Mouse (Mus musculus): ENCODE data around the gene Coro1b. TPM values are rescaled to one million over a fixed set of nuclear protein-coding genes. Genes with fewer than 3 reads are reported as not detected.
"Not testable (repeated sequence)": the region's sequence is repeated elsewhere in the genome, so short reads cannot be mapped to it uniquely, and the experiment has no call there.

Coro1b gene
- polyA plus RNA-seq, 1 experiment from 2014 or later: 218 TPM

- no peak overlapping the region for H3K4me2 ChIP-seq (replicated peaks; ENCODE audit: low read depth, low read length)
- H3K9me3 ChIP-seq (ENCODE audit: low read length): no peaks in the 10 kb centered on the region
- 0 out of 2 replicates have a peak overlapping the region, but pooled peaks have one; percentile 4 for H3K27ac ChIP-seq (ENCODE audit: low read length)
- WGBS: 71% methylated on average over 7 of the region's 7 CpGs
- H3K36me3 ChIP-seq (ENCODE audit: insufficient read depth, low read length): peaks cover 29% of the 10 kb centered on the region
- H3K4me1 ChIP-seq (ENCODE audit: insufficient read depth, low read length): peaks cover 34% of the 10 kb centered on the region
- ATAC-seq (ENCODE audit: low FRiP score, low TSS enrichment): no peak
- no peak overlapping the region for H3K4me3 ChIP-seq (ENCODE audit: low read length)
- H3K27me3 ChIP-seq (ENCODE audit: insufficient read depth, low read length): no peaks in the 10 kb centered on the region
- no peak overlapping the region for H3K9ac ChIP-seq (replicated peaks; ENCODE audit: low read length)
Observed at GRCm38 (mm10) chr19:4117006-4117405, 31.4 kb upstream of the Coro1b start.

GRCm38 (mm10) chr19:4118350-4118749, 30.1 kb upstream of the Coro1b start:
- H3K27me3 ChIP-seq (ENCODE audit: insufficient read depth, low read length): no peaks in the 10 kb centered on the region

GRCm38 (mm10) chr19:4119716-4120487, 28.5 kb upstream of the Coro1b start:
- peaks cover 19% of the 10 kb centered on the region for H3K36me3 ChIP-seq (ENCODE audit: insufficient read depth, low read length)
- H3K4me1 ChIP-seq (ENCODE audit: insufficient read depth, low read length): peaks cover 16% of the 10 kb centered on the region
- H3K27me3 ChIP-seq (ENCODE audit: insufficient read depth, low read length): no peaks in the 10 kb centered on the region
- ATAC-seq (ENCODE audit: low FRiP score, low TSS enrichment): no peak
- no peak overlapping the region for H3K4me3 ChIP-seq (ENCODE audit: low read length)
- peak overlapping the region; percentile 45; the same call in 1 of the 2 replicates for H3K9ac ChIP-seq (replicated peaks; ENCODE audit: low read length)
- H3K9me3 ChIP-seq (ENCODE audit: low read length): no peaks in the 10 kb centered on the region
- peak overlapping the region; percentile 61 for H3K4me2 ChIP-seq (replicated peaks; ENCODE audit: low read depth, low read length)
- WGBS: 88% methylated on average over 6 of the region's 6 CpGs
- H3K27ac ChIP-seq (ENCODE audit: low read length): no peak overlapping the region

More at GRCm38 (mm10) chr19:4118350-4118749, 30.1 kb upstream of the Coro1b start:
- WGBS: 86% methylated on average over 2 of the region's 2 CpGs
- no peaks in the 10 kb centered on the region for H3K9me3 ChIP-seq (ENCODE audit: low read length)
- H3K9ac ChIP-seq (replicated peaks; ENCODE audit: low read length): no peak overlapping the region
- H3K4me3 ChIP-seq (ENCODE audit: low read length): no peak overlapping the region
- no peak overlapping the region for H3K4me2 ChIP-seq (replicated peaks; ENCODE audit: low read depth, low read length)
- H3K4me1 ChIP-seq (ENCODE audit: insufficient read depth, low read length): peaks cover 25% of the 10 kb centered on the region
- ATAC-seq (ENCODE audit: low FRiP score, low TSS enrichment): no peak
- peaks cover 25% of the 10 kb centered on the region for H3K36me3 ChIP-seq (ENCODE audit: insufficient read depth, low read length)
- H3K27ac ChIP-seq (ENCODE audit: low read length): no peak overlapping the region

DNA sequence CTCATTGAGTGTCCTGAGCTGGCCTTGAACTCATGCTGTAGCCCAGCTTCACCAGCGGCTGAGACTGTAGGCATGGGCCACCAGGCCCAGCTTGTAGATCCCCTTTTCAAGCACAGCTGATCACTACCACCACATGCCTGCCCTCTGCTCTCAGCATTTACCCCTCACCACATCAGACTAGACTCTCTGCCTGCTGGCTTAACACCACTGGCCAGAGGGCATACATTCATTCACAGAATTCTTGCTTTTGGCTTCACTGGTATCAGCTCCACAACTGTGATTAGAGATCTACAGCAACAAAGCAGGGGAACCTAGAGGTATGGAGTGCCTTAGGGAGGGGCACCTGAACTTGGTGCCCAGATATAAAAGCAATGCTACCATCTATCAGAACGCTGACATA, 27.9 kb upstream of the Coro1b start:
- Histone ChIP-seq H3K36me3 (ENCODE audit: insufficient read depth, low read length) (peaks cover 13% of the 10 kb centered on the region; the same call in 1 of the 2 replicates), H3K4me2 (replicated peaks; ENCODE audit: low read depth, low read length) (peak overlapping the region; percentile 61), H3K27me3 (ENCODE audit: insufficient read depth, low read length) (no peaks in the 10 kb centered on the region), H3K9ac (replicated peaks; ENCODE audit: low read length) (peak overlapping the region; percentile 45), H3K9me3 (ENCODE audit: low read length) (no peaks in the 10 kb centered on the region), H3K4me3 (ENCODE audit: low read length) (peak overlapping the region; percentile 56), H3K27ac (ENCODE audit: low read length) (no peak overlapping the region), H3K4me1 (ENCODE audit: insufficient read depth, low read length) (peaks cover 20% of the 10 kb centered on the region)
- WGBS: 94% methylated on average over 2 of the region's 2 CpGs
- ATAC-seq (ENCODE audit: low FRiP score, low TSS enrichment): no peak

DNA sequence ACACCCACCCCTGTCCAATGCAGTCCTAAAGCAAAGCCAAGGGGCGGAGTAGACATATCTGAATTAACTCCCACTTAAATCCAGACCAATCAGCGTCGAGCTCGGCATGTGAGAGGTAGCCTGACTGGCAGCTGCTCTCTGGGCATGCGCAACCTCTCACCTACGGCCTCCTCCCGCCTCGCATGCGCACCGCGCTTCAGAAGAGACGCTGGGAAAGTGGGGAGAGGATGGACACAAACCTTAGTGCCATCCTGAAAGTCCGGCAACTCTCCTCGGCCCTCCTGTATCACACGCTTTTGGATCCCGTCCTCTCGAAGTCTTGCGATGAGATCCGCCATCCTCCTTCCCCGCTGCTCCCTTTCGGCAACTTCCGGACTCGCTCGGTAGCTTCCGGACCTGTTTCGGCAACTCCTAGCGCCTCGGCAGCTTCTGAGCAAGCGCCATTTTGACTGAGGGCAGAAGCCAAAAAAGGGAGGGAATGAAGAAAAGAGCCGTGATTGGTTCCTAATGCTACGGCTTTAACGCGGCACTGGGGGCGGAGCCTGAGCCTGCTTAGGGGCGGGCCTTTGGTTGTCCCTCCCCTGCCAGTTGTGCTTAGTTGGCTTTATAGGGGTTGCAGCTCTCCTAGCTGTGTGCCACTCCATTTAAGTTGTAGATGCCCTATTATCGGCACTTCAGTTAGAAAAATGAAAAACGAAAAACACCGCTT, 27.2 kb upstream of the Coro1b start:
- Histone ChIP-seq H3K9ac (replicated peaks; ENCODE audit: low read length) (peak overlapping the region; percentile 66), H3K4me2 (replicated peaks; ENCODE audit: low read depth, low read length) (peak overlapping the region; percentile 61), H3K9me3 (ENCODE audit: low read length) (no peaks in the 10 kb centered on the region), H3K4me3 (ENCODE audit: low read length) (peak overlapping the region; percentile 56), H3K4me1 (ENCODE audit: insufficient read depth, low read length) (peaks cover 20% of the 10 kb centered on the region), H3K27ac (ENCODE audit: low read length) (peak overlapping the region; percentile 80), H3K36me3 (ENCODE audit: insufficient read depth, low read length) (peaks cover 7% of the 10 kb centered on the region; the same call in 1 of the 2 replicates), H3K27me3 (ENCODE audit: insufficient read depth, low read length) (no peaks in the 10 kb centered on the region)
- ATAC-seq (ENCODE audit: low FRiP score, low TSS enrichment): peak; percentile 64
- 2% methylated on average over 38 of the region's 38 CpGs for WGBS

GRCm38 (mm10) chr19:4121896-4122295, 26.5 kb upstream of the Coro1b start:
- H3K4me2 ChIP-seq (replicated peaks; ENCODE audit: low read depth, low read length): 0 out of 2 replicates have a peak overlapping the region, but pooled peaks have one; percentile 22
- peaks cover 26% of the 10 kb centered on the region for H3K4me1 ChIP-seq (ENCODE audit: insufficient read depth, low read length)
- ATAC-seq (ENCODE audit: low FRiP score, low TSS enrichment); H3K4me3 ChIP-seq (ENCODE audit: low read length); H3K36me3 ChIP-seq (ENCODE audit: insufficient read depth, low read length); H3K27ac ChIP-seq (ENCODE audit: low read length); H3K27me3 ChIP-seq (ENCODE audit: insufficient read depth, low read length); H3K9me3 ChIP-seq (ENCODE audit: low read length): not testable (repeated sequence)
- WGBS: 58% methylated on average over 6 of the region's 6 CpGs
- 0 out of 2 replicates have a peak overlapping the region, but pooled peaks have one; percentile 18 for H3K9ac ChIP-seq (replicated peaks; ENCODE audit: low read length)

- ATAC-seq (ENCODE audit: low FRiP score, low TSS enrichment): no peak
- Histone ChIP-seq H3K4me1 (ENCODE audit: insufficient read depth, low read length) (peaks cover 32% of the 10 kb centered on the region), H3K9ac (replicated peaks; ENCODE audit: low read length) (no peak overlapping the region), H3K4me2 (replicated peaks; ENCODE audit: low read depth, low read length) (no peak overlapping the region), H3K9me3 (ENCODE audit: low read length) (no peaks in the 10 kb centered on the region), H3K27me3 (ENCODE audit: insufficient read depth, low read length) (no peaks in the 10 kb centered on the region), H3K4me3 (ENCODE audit: low read length) (no peak overlapping the region), H3K27ac (ENCODE audit: low read length) (no peak overlapping the region), H3K36me3 (ENCODE audit: insufficient read depth, low read length) (peaks cover 4% of the 10 kb centered on the region; the same call in 1 of the 2 replicates)
- 85% methylated on average over 7 of the region's 7 CpGs for WGBS
Observed at GRCm38 (mm10) chr19:4122411-4123370, 25.7 kb upstream of the Coro1b start.

- H3K36me3 ChIP-seq (ENCODE audit: insufficient read depth, low read length): peaks cover 14% of the 10 kb centered on the region
- ATAC-seq (ENCODE audit: low FRiP score, low TSS enrichment): no peak
- no peaks in the 10 kb centered on the region for H3K9me3 ChIP-seq (ENCODE audit: low read length)
- WGBS: 68% methylated on average over 4 of the region's 4 CpGs
- no peak overlapping the region for H3K4me2 ChIP-seq (replicated peaks; ENCODE audit: low read depth, low read length)
- H3K27ac ChIP-seq (ENCODE audit: low read length): no peak overlapping the region
- no peak overlapping the region for H3K4me3 ChIP-seq (ENCODE audit: low read length)
- peaks cover 32% of the 10 kb centered on the region for H3K4me1 ChIP-seq (ENCODE audit: insufficient read depth, low read length)
- no peak overlapping the region for H3K9ac ChIP-seq (replicated peaks; ENCODE audit: low read length)
- H3K27me3 ChIP-seq (ENCODE audit: insufficient read depth, low read length): no peaks in the 10 kb centered on the region
Observed at GRCm38 (mm10) chr19:4124432-4124831, 24.0 kb upstream of the Coro1b start.

GRCm38 (mm10) chr19:4125268-4125667, 23.2 kb upstream of the Coro1b start:
- H3K9me3 ChIP-seq (ENCODE audit: low read length); H3K27me3 ChIP-seq (ENCODE audit: insufficient read depth, low read length): not testable (repeated sequence)
- peak overlapping the region; percentile 62 for H3K4me2 ChIP-seq (replicated peaks; ENCODE audit: low read depth, low read length)
- 12% methylated on average over 2 of the region's 4 CpGs for WGBS
- peak overlapping the region; percentile 70 for H3K4me3 ChIP-seq (ENCODE audit: low read length)
- ATAC-seq (ENCODE audit: low FRiP score, low TSS enrichment): peak; percentile 33
- peaks cover 28% of the 10 kb centered on the region for H3K4me1 ChIP-seq (ENCODE audit: insufficient read depth, low read length)
- peak overlapping the region; percentile 52; the same call in 1 of the 2 replicates for H3K9ac ChIP-seq (replicated peaks; ENCODE audit: low read length)
- peaks cover 15% of the 10 kb centered on the region for H3K36me3 ChIP-seq (ENCODE audit: insufficient read depth, low read length)
- 0 out of 2 replicates have a peak overlapping the region, but pooled peaks have one; percentile 52 for H3K27ac ChIP-seq (ENCODE audit: low read length)

All from kidney, embryonic 16.5 days (tissue).